Mouse (Mus musculus): Measurements from ENCODE around the gene Alkbh3. TPM values are rescaled to one million over a fixed set of nuclear protein-coding genes. Genes with fewer than 3 reads are reported as not detected.

Alkbh3 gene
- total RNA-seq, 4 experiments from 2014 or later = 26.5 to 31.5 (median 30.3) TPM

- peak in 1 of 2 experiments; percentile 57 for DNase-seq (ENCODE audit: low spot score in 2 of 2)
Observed at GRCm38 (mm10) chr2:93954781-93955578, 55.6 kb downstream of the Alkbh3 start.

GRCm38 (mm10) chr2:93953726-93954125, 56.9 kb downstream of the Alkbh3 start:
- DNase-seq (ENCODE audit: low spot score in 2 of 2) = no peak

DNA sequence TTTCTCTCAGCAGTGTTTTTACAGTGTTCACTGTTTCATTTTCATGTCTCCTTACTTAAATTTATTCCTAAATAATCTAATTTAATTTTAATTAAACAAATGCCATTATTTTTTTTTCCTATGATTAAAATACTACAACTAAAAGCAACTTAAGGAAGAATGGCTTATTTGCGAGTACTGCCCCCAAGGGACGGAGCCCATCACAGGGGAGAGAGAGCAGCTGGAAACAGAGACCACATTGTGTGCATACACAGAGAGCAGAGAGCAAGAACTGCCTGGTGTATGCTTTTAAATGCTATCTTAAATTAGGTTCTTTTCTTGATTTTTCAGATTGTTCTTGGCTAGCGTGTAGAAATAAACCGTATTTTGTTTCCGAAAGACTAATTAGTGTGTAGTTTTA, 63.6 kb downstream of the Alkbh3 start:
- DNase-seq (ENCODE audit: low spot score in 2 of 2) = no peak

DNA sequence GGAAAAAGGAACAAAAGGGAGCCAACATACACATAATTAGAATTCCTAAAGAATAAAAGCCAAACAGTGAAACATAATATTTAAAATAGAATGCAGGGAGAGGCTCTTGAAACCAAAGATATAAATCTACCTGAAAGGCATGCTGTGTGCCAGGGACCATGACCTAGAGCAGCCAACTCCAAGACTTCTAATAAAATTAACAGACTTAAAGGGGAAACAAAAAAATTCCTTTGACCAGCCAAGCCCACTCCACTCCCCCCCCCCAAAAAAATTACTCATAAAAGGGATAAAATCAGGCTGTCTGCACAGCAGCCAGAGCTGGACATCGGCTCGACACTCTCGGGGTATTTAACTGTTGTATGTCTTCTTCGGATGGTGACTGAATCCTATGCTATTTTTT, 65.8 kb downstream of the Alkbh3 start:
- DNase-seq (ENCODE audit: low spot score in 2 of 2) = no peak

DNA sequence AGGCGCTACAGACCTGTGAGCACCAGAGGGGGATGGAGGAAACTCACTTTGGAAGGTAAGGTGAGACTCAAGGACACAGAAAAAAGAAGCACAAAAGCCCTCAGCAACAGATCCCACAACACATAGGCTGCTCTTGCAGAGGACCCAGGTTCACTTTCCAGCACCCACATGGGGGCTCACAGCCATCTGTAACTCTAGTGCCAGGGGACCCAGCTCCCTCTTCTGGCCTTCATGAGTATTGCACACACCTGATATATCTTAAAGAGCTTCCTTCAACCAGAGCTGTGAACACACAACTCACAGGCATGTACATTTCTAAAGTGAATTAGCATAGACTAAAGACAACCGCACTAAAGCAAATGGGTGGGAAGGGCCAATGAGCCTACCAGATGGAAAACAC, 66.5 kb downstream of the Alkbh3 start:
- DNase-seq (ENCODE audit: low spot score in 2 of 2) = no peak

DNA sequence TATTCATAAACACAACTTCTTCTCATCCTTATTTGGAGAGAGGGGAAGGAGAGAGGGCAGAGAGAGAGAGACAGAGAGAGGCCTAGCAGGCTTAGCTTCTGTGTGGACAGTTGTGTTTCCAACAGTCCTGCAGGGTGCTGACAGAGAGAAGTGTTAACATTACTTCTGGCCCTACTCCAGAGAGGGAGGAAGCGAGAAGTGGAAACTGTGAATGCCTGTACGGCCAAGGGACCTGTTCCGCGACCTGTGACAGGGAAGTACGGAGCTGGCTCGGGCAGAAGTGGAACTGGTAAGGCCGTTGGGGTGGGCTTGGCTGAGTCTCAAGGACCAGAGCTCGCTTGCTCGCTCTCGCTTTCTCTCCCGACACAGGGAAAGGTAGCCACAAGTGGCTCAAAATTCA, 68.9 kb downstream of the Alkbh3 start:
- no peak for DNase-seq (ENCODE audit: low spot score in 2 of 2)

DNA sequence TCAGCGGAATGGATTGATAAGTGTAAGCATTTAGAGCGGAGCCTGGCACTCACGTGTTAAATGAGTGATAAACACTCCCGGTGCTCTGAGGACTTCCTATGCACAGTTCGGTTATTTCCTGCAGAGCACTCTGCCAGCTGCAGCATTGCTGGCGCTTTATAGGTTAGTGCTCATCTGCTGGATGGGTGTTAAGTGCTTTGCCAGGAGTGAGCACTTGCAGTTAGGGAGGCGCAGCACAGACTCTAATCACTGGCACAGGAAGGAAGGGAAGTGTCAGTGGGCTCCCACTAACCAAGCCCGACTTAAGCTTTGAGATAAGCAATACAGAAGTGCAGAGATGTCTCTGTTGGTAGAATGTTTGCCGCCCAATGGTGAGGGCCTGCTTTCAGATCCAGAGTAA, 72.1 kb downstream of the Alkbh3 start:
- DNase-seq (ENCODE audit: low spot score in 2 of 2) = no peak

Other genes starting within 250 kb of the Alkbh3 start
- gene Ext2, start 188.2 kb downstream of the Alkbh3 start, total RNA-seq (2022) = 10 to 100 TPM; 51.4 to 59.1 (median 55.9) TPM
- gene Accs, start 160.9 kb downstream of the Alkbh3 start, total RNA-seq (2022) = 1 to 10 TPM; 3.9 to 5.7 (median 4.5) TPM
- gene Accsl, start 141.7 kb downstream of the Alkbh3 start, total RNA-seq (2022) = 1 to 10 TPM in 1 of 4 experiments, under 1 TPM in 1, not detected in 2; 0.21 to 1.1 TPM
- gene Gm13889, start 53.6 kb downstream of the Alkbh3 start, total RNA-seq (2022) = 10 to 100 TPM; 36.9 to 47.4 (median 41.8) TPM
- not detected for gene Gm27027, start 14.5 kb downstream of the Alkbh3 start, total RNA-seq (2022)
- 10 to 100 TPM; 72.1 to 79.2 (median 75.7) TPM for gene Hsd17b12, start 147.2 kb upstream of the Alkbh3 start, total RNA-seq (2022)

All from left cerebral cortex, adult 8-10 months (tissue).